Mouse (Mus musculus) CH12.LX (cell line): Measurements from ENCODE around the gene Il16. TPM values are rescaled to one million over a fixed set of nuclear protein-coding genes. Genes with fewer than 3 reads are reported as not detected.
A peak's percentile ranks its signal among the peaks of the same experiment; 100 is the strongest.

Source experiments
- DNase-seq: peaks from one replicate; pipeline ENCODE4 v3.0.0-alpha.2; 2013; ENCODE audit errors: extremely low read depth
- H3K27ac ChIP-seq: 2 replicates; pipeline ENCODE4 v1.5.1; 2012; ENCODE audit warnings: low read depth, mild to moderate bottlenecking, control low read depth, moderate library complexity; ENCODE audit not compliant: insufficient read depth
- H3K27me3 ChIP-seq: replicated peaks from 2 replicates; pipeline ENCODE3; 2012; ENCODE audit warnings: inconsistent platforms
- H3K36me3 ChIP-seq, 2 experiments: replicated peaks in 1 of 2; 2 replicates each; pipeline versions ENCODE3 to v1.6.1; 2012; ENCODE audit warnings: inconsistent platforms in 1 of 2, low read length in 1 of 2, mild to moderate bottlenecking in 1 of 2, mixed read lengths in 1 of 2, moderate library complexity in 1 of 2; ENCODE audit not compliant: control insufficient read depth in 1 of 2, insufficient read depth in 1 of 2
- H3K4me1 ChIP-seq, 2 experiments: 2 replicates each; pipeline ENCODE4 v1.6.1; 2012; ENCODE audit warnings: inconsistent platforms in 1 of 2, moderate library complexity in 1 of 2; ENCODE audit not compliant: insufficient read depth in 2 of 2, control insufficient read depth in 1 of 2
- H3K4me2 ChIP-seq: 2 replicates; pipeline ENCODE4 v1.6.1; 2012; ENCODE audit warnings: low read depth, mild to moderate bottlenecking, control low read depth; ENCODE audit not compliant: poor library complexity, insufficient read depth, severe bottlenecking
- H3K4me3 ChIP-seq, 3 experiments: fragments of 150-350 bp in 1 of 3; sonication (generic) in 1 of 3; replicated peaks in 1 of 3; 2 replicates each; pipeline versions ENCODE3 to v1.5.1; 2011 to 2012; ENCODE audit warnings: low read depth in 2 of 3, low read length in 2 of 3, mild to moderate bottlenecking in 2 of 3, moderate library complexity in 2 of 3, control low read depth in 1 of 3, improper control_type of control experiment in 1 of 3, inconsistent platforms in 1 of 3, mixed read lengths in 1 of 3; ENCODE audit not compliant: poor library complexity in 1 of 3
- H3K79me2 ChIP-seq: replicated peaks from 2 replicates; pipeline ENCODE4 v1.6.1; 2012; ENCODE audit warnings: mild to moderate bottlenecking, moderate library complexity; ENCODE audit not compliant: control insufficient read depth, poor library complexity, insufficient read depth, severe bottlenecking; ENCODE audit errors: extremely low read depth
- H3K9ac ChIP-seq: 2 replicates; pipeline ENCODE4 v1.6.1; 2012; ENCODE audit warnings: low read depth, mild to moderate bottlenecking, control low read depth, moderate library complexity; ENCODE audit not compliant: insufficient read depth
- H3K9me3 ChIP-seq: replicated peaks from 2 replicates; pipeline ENCODE3; 2012; ENCODE audit warnings: low read length, inconsistent platforms, mixed read lengths
- BHLHE40 ChIP-seq: IDR thresholded peaks from 2 replicates; pipeline ENCODE4 v1.6.1; 2011; ENCODE audit warnings: mild to moderate bottlenecking, low read depth, low read length, improper control_type of control experiment
- CTCF ChIP-seq, 2 experiments: IDR thresholded peaks in 1 of 2; conservative IDR thresholded peaks in 1 of 2; 2 replicates each; pipeline ENCODE4 v1.5.1; 2011 to 2012; ENCODE audit warnings: low read depth in 2 of 2, low read length in 2 of 2, improper control_type of control experiment in 1 of 2, inconsistent platforms in 1 of 2, mild to moderate bottlenecking in 1 of 2, moderate library complexity in 1 of 2
- ELF1 ChIP-seq: IDR thresholded peaks from 2 replicates; pipeline ENCODE4 v1.6.1; 2014; ENCODE audit warnings: low read depth, mild to moderate bottlenecking, inconsistent platforms, low read length, improper control_type of control experiment
- EP300 ChIP-seq: IDR thresholded peaks from 2 replicates; pipeline ENCODE4 v1.6.1; 2011; ENCODE audit warnings: low read length, improper control_type of control experiment
- GABPA ChIP-seq: IDR thresholded peaks from 2 replicates; pipeline ENCODE4 v1.6.1; 2012; ENCODE audit warnings: low read depth, low read length, improper control_type of control experiment, inconsistent platforms; ENCODE audit not compliant: insufficient replicate concordance
- IRF4 ChIP-seq: IDR thresholded peaks from 2 replicates; pipeline ENCODE4 v1.6.1; 2014; ENCODE audit warnings: low read depth, mild to moderate bottlenecking, inconsistent platforms, low read length, improper control_type of control experiment
- JUND ChIP-seq: conservative IDR thresholded peaks from 2 replicates; pipeline ENCODE4 v1.6.1; 2011; ENCODE audit warnings: low read depth, low read length, improper control_type of control experiment
- MAFK ChIP-seq: IDR thresholded peaks from 2 replicates; pipeline ENCODE4 v1.6.1; 2011; ENCODE audit warnings: low read length, improper control_type of control experiment; ENCODE audit not compliant: insufficient replicate concordance
- MAX ChIP-seq: IDR thresholded peaks from 2 replicates; pipeline ENCODE4 v1.6.1; 2011; ENCODE audit warnings: low read length, improper control_type of control experiment
- MXI1 ChIP-seq: IDR thresholded peaks from 2 replicates; pipeline ENCODE4 v1.6.1; 2011; ENCODE audit warnings: mild to moderate bottlenecking, low read depth, low read length, improper control_type of control experiment
- NELFE ChIP-seq: IDR thresholded peaks from 2 replicates; pipeline ENCODE4 v1.6.1; 2011; ENCODE audit warnings: low read depth, low read length, improper control_type of control experiment
- PAX5 ChIP-seq: IDR thresholded peaks from 2 replicates; pipeline ENCODE4 v1.6.1; 2012; ENCODE audit warnings: low read length, inconsistent platforms, mixed read lengths
- POLR2A ChIP-seq: IDR thresholded peaks from 2 replicates; pipeline ENCODE4 v1.6.1; 2011; ENCODE audit warnings: low read depth, mild to moderate bottlenecking, improper control_type of control experiment, low read length
- POLR2AphosphoS2 ChIP-seq: IDR thresholded peaks from 2 replicates; pipeline ENCODE4 v1.6.1; 2011; ENCODE audit warnings: low read depth, low read length, improper control_type of control experiment
- RCOR1 ChIP-seq: conservative IDR thresholded peaks from 2 replicates; pipeline ENCODE4 v1.6.1; 2012; ENCODE audit warnings: low read depth, mild to moderate bottlenecking, inconsistent platforms, low read length, improper control_type of control experiment
- SMC3 ChIP-seq: IDR thresholded peaks from 2 replicates; pipeline ENCODE4 v1.6.1; 2011; ENCODE audit warnings: low read depth, low read length, improper control_type of control experiment
- TBP ChIP-seq: conservative IDR thresholded peaks from 2 replicates; pipeline ENCODE4 v1.6.1; 2011; ENCODE audit warnings: low read depth, low read length, improper control_type of control experiment
- TCF12 ChIP-seq: IDR thresholded peaks from 2 replicates; pipeline ENCODE4 v1.6.1; 2014; ENCODE audit warnings: low read depth, mild to moderate bottlenecking, inconsistent platforms, low read length, improper control_type of control experiment
- USF1 ChIP-seq: IDR thresholded peaks from 2 replicates; pipeline ENCODE4 v1.6.1; 2014; ENCODE audit warnings: low read depth, mild to moderate bottlenecking, inconsistent platforms, low read length, improper control_type of control experiment
- USF2 ChIP-seq: conservative IDR thresholded peaks from 2 replicates; pipeline ENCODE4 v1.6.1; 2011; ENCODE audit warnings: low read depth, low read length, improper control_type of control experiment
- ZMIZ1 ChIP-seq: IDR thresholded peaks from 2 replicates; pipeline ENCODE4 v1.6.1; 2012; ENCODE audit warnings: low read depth, mild to moderate bottlenecking, inconsistent platforms, low read length, improper control_type of control experiment
- ZNF384 ChIP-seq: IDR thresholded peaks from 2 replicates; pipeline ENCODE4 v1.6.1; 2012; ENCODE audit warnings: low read depth, low read length, improper control_type of control experiment, inconsistent platforms
- dilution Hi-C: fragments of 300-500 bp; cut with MboI; formaldehyde crosslinking; loops from 2 replicates; pipeline ENCODE4 v1.14.3; 2020; ENCODE audit warnings: low sequenced_read_pairs; ENCODE audit not compliant: extremely low pct_unique_long_range_greater_than_20kb, extremely low pct_ligation_motif_present
- in situ Hi-C: fragments of 300-500 bp; cut with MboI; formaldehyde crosslinking; loops from 3 replicates; pipeline ENCODE4 v1.14.3; 2019; ENCODE audit warnings: low sequenced_read_pairs, low pct_ligation_motif_present, low pct_unique_long_range_greater_than_20kb, mixed read lengths
- polyA plus RNA-seq: library from polyadenylated mRNA; unstranded; fragments of >175 nt; gene quantifications from 2 replicates; pipeline ENCODE4 v1.2.1, GENCODE M21; 2012; ENCODE audit warnings: low read depth; ENCODE audit not compliant: insufficient read length
- total RNA-seq, 2 experiments: library from RNA; depleted of rRNA; stranded (reverse); fragments of 300-350 nt in 1 of 2; fragments of >200 nt in 1 of 2; gene quantifications; 2 replicates each; pipeline ENCODE4 v1.2.3; 2012 to 2014

Gene Il16
- total and polyA plus RNA-seq, 3 experiments, result 39.8 to 62.1 (median 55.5) TPM

DNA sequence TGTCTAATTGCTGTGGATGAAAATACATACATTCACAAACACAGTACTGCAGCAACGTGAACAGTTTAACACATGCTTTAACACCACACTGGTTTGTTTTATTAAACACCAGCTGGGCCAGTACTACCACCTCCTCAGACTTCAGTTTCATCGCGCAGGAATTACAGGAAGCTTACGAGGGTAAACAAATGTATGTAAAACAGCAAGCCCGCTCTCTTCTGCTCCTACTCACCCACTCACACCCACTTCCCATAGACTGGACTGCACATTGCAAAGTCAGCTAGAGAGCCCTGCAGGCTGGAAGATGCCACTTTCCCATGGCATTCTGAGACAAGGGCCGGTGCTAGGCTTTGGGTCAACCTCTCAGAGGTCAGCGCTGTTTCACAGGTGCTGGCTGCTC lies 96.7 kb downstream of the Il16 start:
- Histone ChIP-seq H3K4me1 (peaks cover 36 to 77% of the 10 kb centered on the region in 2 experiments), H3K4me2 (peak overlapping the region; percentile 95), H3K36me3 (peaks cover 76 to 86% of the 10 kb centered on the region in 2 experiments), H3K4me3 (peak overlapping the region in 2 of 3 experiments; percentile 2 to 65), H3K9ac (peak overlapping the region; percentile 62), H3K79me2 (peaks cover 68% of the 10 kb centered on the region), H3K27me3 (no peaks in the 10 kb centered on the region), H3K9me3 (no peaks in the 10 kb centered on the region), H3K27ac (peak overlapping the region; percentile 69)
- no peak for DNase-seq
- dilution Hi-C loops (no loop called here), in situ Hi-C loops (no loop called here)
- TF ChIP-seq GABPA (no peak), POLR2A (peak; percentile 38)

DNA sequence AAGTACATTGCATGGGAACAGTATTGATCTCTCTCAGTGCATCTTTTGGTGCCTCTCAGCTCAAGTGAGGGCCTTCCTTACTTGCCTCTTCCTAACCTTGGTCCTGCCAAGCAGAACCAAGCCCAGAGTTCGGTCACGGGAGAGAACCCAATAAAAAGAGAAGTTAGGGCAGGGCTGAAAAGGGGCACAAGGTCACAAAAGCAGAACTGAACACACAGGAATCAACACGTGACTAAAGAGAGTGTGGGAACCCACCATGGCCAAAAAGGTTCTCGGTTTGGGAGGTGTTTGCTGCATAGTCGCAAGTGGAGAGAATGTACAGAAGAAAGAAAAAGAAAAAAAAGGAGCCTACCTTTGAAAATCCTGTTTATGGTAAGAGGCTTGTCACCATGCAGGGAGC lies 100.0 kb downstream of the Il16 start:
- in situ Hi-C loops, result no loop called here
- H3K9me3 ChIP-seq, result no peaks in the 10 kb centered on the region

DNA sequence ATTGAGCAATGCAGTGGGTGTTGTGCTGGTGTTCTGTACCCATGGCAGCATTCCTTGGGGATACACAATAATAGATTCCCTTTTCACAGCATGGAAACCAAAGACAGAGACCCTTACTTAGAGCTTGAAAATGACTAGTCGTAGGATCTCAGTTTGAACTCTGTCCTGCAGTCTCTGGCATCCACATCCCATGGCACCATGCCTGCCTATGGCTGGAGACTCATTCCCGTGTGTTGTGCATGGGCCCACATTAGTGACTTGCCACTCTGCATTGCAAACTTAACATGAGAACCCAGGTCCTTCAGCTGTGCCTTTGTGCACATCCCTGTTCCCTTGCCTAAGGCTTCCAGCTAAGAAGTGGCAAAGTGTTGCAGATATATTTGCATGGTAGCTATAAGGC lies 100.8 kb downstream of the Il16 start:
- in situ Hi-C loops, result no loop called here
- TF ChIP-seq MXI1, result no peak
- no peak for TF ChIP-seq SMC3
- no peak for TF ChIP-seq GABPA
- TF ChIP-seq POLR2A, result no peak
- no peak for TF ChIP-seq TBP
- no peak for TF ChIP-seq PAX5
- no peak for TF ChIP-seq IRF4
- no peak for TF ChIP-seq RCOR1
- no peak for TF ChIP-seq TCF12
- TF ChIP-seq ELF1, result no peak
- TF ChIP-seq EP300, result no peak
- TF ChIP-seq ZMIZ1, result no peak
- no peak for TF ChIP-seq CTCF (conservative IDR thresholded peaks at IDR 0.05 in 1 of 2, IDR thresholded peaks at IDR 0.05 in 1 of 2; ENCODE audit: low read depth in 2 of 2, low read length in 2 of 2)
- no peak for TF ChIP-seq POLR2AphosphoS2
- no peak for TF ChIP-seq NELFE
- peaks cover 52 to 89% of the 10 kb centered on the region in 2 experiments for H3K4me1 ChIP-seq
- peaks cover 89 to 99% of the 10 kb centered on the region in 2 experiments for H3K36me3 ChIP-seq
- H3K79me2 ChIP-seq, result peaks cover 33% of the 10 kb centered on the region
- H3K4me2 ChIP-seq, result no peak overlapping the region
- no peaks in the 10 kb centered on the region for H3K27me3 ChIP-seq
- H3K9ac ChIP-seq, result no peak overlapping the region
- H3K27ac ChIP-seq, result no peak overlapping the region
- H3K9me3 ChIP-seq, result no peaks in the 10 kb centered on the region
- DNase-seq, result no peak
- no peak overlapping the region for H3K4me3 ChIP-seq
- dilution Hi-C loops, result no loop called here

More for the DNA sequence above, 100.0 kb downstream of the Il16 start:
- no peaks in the 10 kb centered on the region for H3K27me3 ChIP-seq
- no peak overlapping the region for H3K4me2 ChIP-seq
- peaks cover 40% of the 10 kb centered on the region for H3K79me2 ChIP-seq
- TF ChIP-seq POLR2AphosphoS2, result peak; percentile 53; the same call in 1 of the 2 replicates
- no peak for TF ChIP-seq NELFE
- peak; percentile 27; the same call in 1 of the 2 replicates for TF ChIP-seq EP300
- no peak for TF ChIP-seq MAFK
- TF ChIP-seq GABPA, result no peak
- peak; percentile 27; the same call in 1 of the 2 replicates for TF ChIP-seq IRF4
- no peak for TF ChIP-seq ZNF384
- peak; percentile 78 for TF ChIP-seq BHLHE40
- no peak for TF ChIP-seq POLR2A
- TF ChIP-seq MAX, result peak; percentile 47
- TF ChIP-seq JUND, result no peak
- TF ChIP-seq USF1, result peak; percentile 67
- peak; percentile 55 for TF ChIP-seq USF2
- TF ChIP-seq, all 38 proteins: peak for 7
- Histone ChIP-seq H3K9ac (no peak overlapping the region), H3K4me1 (peaks cover 45 to 89% of the 10 kb centered on the region in 2 experiments), H3K4me3 (no peak overlapping the region), H3K27ac (peak overlapping the region; percentile 62), H3K36me3 (peaks cover 89 to 99% of the 10 kb centered on the region in 2 experiments)
- DNase-seq, result no peak
- dilution Hi-C loops, result no loop called here
